Mouse (Mus musculus): ENCODE data around the gene Baz2b.

Gene Baz2b

DNA sequence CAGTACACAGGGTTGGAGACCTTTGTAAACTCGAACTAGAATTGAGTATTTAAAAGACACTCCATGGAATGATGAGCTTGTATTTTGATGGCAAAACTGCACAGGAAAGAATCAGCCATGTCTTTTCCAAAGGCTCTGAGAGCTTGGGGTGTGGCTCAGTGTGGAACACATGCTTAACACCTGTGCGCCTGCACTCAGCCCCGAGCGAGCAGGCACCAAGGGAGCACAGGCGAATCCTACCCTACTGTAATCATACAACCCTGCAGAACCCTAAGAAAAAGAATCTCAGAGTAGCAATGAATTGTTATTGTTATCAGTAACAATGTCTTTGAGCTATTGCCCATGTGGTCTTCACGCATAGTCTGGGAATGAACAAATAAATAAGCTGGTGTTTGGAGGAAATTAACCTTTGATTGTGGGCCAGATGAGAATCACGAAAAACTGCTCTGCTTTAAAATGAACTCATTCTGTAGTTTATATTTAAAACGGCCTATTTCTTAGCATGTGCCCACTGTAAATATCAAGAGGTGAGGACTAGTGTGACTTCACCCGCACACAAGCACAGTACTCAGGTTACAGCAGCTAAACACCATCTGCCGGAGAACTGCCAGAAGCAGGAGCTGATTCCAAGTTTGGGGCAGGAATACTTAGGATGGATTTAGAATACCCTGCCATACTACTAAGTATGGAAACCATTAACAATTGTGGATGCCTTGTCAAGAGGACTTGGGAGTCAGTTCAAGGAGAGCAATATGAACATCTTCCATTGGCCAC, 77.2 kb downstream of the Baz2b start:
- DNase-seq (ENCODE audit: low spot score in 2 of 2), result no peak

DNA sequence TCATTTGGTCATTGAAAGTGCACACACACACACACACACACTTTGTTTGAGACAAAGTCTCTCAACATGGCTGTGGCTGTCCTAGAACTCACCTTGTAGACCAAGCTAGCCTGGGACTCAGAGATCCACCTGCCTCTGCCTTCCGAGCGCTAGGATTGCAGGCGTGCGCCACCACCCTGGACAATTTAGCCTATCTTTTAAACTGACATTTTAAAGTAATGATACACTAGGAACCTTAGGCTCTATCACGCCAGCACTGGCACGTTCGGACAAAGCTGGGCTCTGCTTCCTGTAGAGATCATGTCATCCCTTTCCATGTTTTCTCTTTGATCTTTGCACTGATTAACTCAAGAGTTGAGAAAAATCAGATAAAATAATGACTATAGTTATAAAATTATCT, 81.0 kb downstream of the Baz2b start:
- no peak for DNase-seq (ENCODE audit: low spot score in 2 of 2)

DNA sequence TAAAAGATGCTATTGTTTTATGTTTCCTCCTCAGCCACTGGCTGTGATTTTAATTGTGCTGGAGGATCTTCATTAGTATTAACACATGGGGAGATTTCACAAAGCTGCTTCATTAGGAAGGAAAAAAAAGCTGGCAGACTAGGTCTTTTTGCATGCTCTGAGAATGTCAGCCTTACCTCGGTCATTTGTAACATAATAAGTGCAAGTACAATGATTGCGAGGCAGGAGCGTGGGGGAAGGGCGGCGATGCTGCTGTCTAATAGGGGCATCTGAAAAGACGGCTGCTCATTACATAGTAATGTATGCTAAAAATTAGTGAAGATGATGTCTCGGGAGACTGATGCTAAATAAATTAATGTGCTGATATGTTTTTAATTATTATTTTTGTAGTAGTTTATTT, 82.8 kb downstream of the Baz2b start:
- no peak for DNase-seq (ENCODE audit: low spot score in 2 of 2)

DNA sequence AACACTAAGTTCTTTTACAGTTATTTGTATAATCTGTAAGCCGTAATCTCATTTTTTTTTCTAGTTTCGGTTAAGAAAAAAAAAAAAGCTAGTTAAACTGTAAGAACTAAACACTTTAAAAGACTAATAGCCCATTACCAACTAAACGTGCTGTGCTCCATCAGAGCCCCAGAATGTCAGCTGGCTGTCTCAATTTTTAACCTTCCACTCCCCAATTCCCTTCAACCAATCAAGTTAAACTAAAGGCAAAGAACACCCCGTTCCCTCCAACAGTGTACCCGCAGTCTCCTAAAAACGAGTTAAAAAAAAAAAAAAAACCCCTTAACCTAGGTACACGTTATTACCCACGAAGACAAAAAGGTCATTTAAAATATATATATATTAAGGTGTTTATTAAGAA, 83.3 kb downstream of the Baz2b start:
- DNase-seq (ENCODE audit: low spot score in 2 of 2), result no peak

DNA sequence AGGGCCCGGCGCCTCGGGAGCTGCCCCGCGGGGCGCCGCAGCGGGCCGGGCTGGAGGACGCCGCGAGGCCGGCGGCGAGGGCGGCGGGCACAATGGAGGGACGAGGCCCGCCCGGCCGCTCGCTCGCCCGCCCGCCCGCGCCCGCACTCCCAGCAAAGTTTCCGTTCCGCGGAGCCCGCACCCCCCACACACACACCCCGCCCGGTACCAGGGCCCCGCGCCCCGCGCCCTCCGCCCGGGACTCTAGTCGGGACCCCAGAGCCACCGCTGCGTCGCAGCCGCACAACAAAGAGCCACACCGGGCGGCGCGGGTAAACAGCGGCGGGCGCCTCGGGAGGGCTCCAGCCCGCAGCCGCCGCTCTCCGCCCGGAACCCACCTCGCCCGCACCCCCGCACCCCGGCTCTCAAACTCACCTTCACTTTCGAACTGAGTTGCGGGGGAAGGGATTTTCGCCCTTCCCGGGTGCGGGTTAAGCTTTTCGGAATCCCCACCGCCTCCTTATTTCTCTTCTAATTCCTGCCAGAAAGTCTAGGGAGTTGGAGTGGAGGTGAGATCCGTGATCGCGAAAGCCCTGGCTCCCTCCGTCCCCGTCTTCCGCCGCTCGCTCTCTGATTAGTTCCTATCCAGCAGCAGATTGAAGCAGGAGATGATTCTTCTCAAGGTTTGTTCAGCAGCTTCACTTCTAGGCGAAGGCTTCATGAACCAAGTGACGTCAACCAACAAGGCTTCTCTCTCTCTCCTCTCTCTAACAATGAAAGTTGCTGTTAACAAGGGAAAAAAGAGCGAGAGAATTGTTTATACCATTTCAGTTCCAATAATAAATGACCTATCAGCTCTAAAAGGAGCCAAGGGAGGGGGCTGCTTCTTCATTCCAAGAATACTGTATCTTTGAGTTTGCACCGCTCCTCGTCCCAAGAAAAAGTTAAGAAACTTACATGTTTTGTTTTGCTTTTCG, 84.3 kb downstream of the Baz2b start:
- peak; percentile 34 to 47 for DNase-seq (ENCODE audit: low spot score in 2 of 2)

DNA sequence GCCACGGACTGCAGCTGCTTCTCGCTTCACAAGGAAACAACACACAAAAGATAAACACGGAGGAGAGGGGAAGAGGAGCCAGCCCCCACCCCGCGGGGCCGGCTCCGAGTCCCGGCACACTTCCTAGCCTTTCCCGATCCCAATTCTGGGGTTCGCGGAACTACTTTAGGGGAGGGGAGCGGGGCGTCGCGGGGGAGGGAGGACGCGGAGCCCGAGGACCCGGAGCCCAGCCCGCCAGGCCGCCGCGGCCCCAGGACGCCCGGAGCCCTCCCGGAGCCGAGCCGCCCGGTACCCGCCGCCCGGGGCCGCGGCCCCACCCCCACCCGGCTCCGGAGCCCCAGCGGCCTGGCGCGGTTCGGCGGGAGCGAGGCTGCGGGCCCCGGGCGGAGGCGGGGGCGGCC, 85.0 kb downstream of the Baz2b start:
- peak; percentile 22 to 47 for DNase-seq (ENCODE audit: low spot score in 2 of 2)

DNA sequence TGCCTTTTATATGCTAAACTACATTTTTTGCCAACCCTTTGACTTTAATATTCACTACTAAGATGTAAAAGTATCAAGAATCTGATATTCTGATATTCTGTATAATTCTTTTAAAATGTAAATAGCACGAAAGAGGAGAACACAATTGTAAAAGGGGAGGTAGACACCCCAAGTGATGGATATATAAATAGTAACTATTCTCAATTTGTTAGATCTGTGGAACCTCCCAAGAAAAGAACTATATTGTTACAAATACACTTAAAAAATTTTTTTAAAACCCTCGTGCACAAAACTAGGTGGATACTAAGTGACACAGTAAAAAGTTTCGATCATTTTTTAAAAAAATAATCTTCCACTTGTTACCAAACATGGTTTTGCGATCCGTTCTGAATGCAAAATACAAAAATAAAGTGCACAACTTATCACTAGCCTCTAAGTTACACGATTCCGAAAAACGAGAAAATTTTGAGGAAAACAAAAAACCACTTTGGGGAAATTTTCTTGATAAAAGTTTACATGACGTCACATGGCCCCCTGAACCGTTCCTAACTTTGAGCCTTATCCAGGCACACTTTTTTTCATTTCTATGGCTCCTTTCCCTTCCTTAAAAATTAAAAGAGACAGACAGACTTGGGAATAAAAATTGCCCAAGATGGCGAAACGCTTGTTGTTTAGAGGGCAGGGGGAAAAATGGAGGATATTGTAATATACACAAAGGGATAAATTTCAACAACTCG, 85.6 kb downstream of the Baz2b start:
- DNase-seq (ENCODE audit: low spot score in 2 of 2), result no peak

DNA sequence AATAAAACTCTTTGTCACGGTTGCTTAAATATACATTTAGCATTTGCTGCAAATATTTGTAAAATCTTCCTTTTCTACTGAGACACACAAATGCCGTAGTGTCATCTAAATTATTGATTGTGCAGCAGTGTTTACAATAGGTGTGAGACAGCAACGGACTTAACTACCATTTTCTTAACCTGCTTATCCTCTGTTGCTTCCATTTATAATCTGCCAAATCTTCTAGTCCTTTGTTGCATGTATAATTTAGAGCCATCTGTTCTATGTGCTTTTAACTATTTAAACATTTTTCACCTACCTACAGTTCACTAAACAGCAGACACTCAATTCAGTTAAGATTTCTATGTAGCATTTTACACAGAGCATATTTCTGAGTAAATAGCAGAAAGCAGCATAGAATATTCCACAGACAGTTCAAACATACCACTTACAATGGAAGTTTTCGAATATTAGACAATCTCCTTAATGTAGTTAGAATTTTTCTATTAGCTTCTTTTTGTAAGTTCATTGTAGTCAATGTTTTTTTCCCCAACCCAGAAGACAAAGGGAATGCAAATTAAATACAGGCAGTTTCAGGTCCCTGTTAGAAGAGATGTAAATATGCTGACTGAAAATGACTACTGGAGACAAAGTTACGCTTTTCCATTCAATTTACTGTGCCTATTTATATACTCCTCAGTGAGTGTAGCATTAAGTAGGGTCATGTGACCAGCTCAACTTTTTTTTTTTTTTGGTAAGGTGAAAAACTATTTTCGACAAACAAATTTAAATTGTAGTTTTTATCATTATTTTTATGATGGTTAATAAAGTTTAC, 86.4 kb downstream of the Baz2b start:
- no peak for DNase-seq (ENCODE audit: low spot score in 2 of 2)

DNA sequence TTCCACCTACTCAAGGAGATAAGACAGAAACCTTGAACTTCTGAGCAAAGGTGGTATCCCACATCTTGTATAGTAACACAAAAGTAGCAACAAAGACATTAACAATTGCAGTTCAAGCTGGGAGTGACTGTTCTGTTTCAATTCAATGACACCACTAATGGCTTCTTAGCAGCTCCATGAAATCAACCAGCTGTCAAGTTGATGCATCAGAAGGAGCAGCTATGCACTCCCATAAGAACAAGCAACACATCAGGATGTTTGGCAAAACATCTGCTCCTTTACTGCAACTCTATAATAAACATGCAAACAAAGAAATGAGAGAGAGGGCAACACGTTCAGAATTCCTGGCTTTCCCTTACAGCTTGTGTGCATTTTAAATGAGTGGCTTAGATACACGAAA, 87.5 kb downstream of the Baz2b start:
- no peak for DNase-seq (ENCODE audit: low spot score in 2 of 2)

DNA sequence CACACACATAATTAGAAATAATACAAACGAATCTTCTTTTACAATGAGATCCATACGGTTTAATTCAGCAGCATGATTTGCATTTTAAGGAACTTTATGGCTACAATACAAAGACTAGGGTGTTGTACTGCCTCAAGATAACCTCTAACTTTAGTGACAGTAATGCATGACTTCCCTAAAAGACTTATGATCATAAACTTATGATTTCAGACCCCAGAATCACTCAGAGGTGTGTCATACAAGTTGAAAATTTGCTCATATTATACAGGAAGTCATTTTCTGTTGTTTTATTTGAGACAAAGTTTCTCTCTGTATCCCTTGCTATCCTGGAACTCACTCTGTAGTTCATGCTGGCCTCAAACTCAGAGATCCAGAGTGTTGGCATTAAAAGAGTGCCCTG, 89.0 kb downstream of the Baz2b start:
- no peak for DNase-seq (ENCODE audit: low spot score in 2 of 2)

DNA sequence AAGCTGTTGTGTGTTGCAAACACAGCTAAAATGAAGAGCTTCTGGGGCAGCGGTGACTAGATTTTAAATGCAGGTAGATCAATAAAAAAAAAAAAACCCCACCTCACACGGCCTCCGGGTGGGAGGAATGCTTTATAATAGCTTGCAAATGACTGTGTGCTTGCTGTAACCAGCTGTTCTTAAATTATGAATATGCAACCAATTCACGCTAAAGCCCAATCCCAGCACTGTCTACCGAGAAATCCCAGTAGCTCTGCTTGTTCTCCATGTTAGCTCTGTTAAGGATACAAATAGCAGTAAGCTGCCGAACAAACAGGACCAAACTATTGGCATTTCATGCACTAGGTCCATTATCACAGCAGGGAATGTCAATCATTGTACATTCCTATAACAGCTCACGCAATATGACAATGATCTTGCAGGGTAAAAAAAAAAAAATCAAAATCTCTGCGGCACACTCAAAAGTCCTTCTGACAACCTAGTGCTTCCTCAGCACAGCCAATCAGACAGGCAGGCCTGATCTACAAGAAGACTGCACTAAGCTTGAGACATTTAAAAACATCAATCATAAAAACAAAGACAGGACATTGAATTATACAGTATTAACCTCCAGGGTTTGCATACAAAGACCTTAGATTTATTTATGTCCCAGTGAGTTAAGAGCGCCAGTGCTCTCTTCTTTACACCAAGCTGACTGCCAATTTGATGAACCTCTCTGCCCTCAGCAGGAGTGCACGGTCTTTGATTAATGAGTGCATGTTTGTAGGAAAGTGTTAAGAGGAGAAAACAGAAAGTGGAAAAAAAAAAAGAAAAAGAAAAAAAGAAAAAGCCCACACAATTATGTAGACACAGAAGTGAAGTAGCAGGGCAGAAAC, 90.7 kb downstream of the Baz2b start:
- DNase-seq (ENCODE audit: low spot score in 2 of 2), result no peak

DNA sequence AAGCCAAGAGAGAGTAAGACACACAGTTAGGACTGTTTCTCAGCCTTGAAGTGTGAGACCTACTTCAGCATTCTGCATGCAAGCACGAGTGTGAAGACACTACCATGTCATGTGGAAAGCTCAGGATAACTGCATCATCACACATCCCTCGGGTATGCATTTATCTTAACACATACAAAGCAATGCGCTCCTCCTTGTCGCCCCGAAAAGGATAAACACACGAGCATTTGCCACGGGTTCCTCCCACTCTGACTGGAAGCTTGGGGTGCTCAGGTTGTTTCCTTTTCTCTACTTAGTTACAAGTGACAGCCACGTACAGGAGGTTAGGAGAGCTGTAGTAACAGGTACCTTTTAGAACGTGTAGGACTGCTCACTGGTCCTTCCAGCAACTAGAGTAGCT, 91.8 kb downstream of the Baz2b start:
- no peak for DNase-seq (ENCODE audit: low spot score in 2 of 2)

DNA sequence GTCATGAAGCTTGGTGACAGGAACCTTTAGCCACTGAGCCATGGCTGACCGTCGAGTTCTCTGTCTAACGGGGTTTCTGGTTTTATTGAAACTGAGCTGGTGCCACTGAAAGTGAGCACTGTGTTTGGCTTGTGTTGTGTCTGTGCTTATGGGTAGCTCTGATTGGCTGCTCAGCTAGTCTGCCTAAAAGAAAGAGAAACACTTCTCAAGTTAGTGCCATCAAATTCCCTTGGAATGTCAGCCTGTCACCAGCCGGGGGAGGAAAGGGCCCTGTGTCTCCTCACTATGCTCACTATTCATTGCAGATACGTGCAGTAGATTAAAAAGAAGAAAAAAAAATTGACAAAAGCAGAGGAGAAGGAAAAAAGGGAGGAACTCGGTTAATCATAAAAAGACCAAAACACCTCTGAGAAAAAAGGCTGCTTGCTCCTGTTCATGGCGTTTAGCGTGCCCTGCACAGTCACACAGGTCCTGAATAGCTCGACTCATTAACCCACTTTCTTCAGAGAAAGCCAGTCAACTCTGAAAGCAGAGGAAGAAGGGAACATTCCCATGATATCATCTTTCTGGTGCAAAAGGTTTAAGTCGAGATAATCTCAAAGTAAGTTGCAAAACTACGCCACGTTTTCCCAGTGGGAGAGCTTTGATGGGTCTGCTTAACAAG, 93.6 kb downstream of the Baz2b start:
- no peak for DNase-seq (ENCODE audit: low spot score in 2 of 2)

DNA sequence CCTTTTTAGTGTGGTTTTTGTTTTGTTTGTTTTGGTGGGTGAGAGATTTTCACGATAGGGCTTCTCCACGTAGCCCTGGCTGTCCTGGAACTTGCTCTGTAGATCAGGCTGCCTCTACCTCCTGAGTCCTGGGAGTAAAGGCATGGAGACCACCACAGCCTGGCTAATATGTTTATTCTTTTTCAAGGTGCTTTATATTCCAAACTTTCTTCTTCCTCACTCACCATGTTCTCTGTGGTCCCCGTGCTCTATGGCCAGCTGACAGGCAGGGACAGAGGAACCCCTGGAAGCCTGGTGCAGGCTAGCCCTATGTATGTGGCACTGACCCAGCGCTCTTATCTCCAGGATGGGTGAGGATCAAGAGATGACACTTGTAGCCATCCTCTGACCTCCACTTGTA, 94.7 kb downstream of the Baz2b start:
- no peak for DNase-seq (ENCODE audit: low spot score in 2 of 2)

DNA sequence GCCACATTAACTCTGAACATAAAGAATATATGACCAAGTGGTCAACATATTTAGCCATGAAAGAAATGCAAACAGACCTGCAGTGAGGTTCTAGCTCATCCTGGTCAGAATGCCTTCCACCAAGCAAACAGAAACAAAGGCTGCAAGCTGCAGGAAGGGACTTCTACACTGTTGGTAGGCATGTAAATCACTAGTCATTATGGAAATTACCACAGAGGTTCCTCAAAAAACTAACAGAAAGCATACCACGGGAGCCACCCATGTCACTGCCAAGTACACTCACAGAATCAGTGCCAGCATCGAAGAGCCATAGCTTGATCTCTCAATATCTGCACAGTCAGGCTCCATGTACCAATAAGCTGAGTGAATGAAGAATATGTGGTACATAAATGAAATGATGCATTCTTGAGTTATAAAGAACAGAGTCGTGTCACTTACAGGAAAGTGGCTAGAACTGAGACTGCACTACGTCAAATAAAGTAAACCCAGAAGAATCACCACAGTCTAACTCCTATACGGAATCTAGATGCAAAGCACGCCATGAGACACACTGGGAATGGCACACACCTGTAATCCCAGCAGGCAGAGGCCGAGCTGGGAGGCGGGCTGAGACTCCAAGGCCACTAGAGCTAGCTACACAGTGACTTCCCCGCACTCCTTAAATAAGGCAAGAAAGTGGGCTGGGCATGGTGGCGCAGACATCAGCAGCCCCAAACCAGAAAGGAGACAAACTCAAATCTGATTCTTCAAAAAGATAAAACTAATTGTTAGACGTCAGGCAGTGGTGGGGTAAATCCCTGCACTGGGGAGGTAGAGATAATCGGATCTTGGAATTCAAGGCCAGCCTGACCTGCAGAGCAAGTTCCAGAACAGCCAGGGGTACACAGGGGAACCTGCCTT, 95.7 kb downstream of the Baz2b start:
- DNase-seq (ENCODE audit: low spot score in 2 of 2), result no peak

DNA sequence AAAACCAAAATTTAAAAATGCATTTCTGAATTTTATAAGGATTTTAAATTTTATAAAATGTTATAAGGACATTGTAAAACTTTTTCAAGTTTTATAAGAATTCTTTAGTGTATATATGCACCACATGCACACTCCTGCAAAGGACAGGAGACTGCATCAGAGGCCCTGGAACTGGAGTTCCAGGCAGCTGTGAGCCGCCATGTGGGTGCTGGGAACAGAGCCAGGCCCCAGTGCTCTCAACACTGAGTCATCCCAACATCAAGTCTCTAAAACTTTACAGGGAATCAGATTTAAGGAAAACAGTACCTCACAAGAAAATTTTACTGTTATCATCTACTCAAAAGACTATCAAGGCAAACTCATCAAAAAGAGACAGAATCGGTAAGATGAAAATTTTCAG, 97.5 kb downstream of the Baz2b start:
- no peak for DNase-seq (ENCODE audit: low spot score in 2 of 2)

DNA sequence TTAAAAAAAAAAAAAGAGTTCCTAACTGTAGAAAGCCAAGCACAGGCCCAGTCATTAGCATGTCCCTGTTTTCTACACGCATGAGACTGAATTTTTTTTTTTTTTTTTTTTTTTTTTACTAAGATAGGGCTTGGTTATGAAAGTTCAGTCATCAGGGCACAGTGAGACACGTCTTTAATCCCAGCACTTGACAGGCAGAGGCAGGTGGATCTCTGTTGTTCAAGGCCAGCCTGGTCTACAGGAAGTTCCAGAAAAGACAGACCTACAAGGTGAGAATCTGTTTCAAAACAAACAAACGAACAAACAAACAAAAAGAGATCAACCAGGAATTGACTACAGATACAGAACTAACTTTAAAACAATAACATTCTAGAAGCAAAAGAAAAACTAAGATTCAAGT, 100.6 kb downstream of the Baz2b start:
- DNase-seq (ENCODE audit: low spot score in 2 of 2), result no peak

DNA sequence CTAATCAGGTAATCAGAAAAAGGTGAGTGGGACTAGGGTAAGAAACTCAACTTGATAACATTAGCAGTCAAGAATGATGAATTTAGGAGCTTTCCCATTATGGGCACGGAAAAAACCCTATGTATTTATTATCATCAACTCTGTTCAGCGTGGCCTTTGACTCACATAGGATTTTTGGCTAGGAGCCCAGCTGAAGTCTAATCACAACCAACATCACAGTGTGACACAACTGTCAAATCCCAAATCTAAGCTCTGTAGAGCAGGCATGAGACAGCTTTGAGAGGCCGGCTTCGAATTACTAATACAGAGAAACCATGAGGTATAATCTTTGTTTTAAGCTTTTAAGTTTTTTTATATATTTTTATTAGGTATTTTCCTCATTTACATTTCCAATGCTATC, 113.0 kb downstream of the Baz2b start:
- DNase-seq (ENCODE audit: low spot score in 2 of 2), result no peak

DNA sequence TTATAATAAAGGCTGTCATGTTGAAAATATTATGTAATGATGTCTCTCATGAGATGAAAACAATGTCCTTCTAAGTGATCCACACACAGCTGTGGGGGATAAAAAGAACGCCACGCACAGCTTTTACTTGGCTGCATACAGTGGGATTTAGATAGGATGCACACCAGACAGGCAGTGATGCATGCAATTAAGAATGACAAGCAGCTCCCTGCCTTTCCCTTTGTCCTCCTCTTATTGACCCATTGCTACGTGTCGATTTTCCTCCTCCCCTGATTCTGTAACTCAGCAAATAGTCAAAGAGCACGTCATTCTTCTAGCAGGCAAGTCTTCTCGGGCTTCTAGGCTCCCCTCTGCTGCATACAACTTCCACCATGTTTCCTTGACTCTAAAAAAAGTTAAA, 119.4 kb downstream of the Baz2b start:
- DNase-seq (ENCODE audit: low spot score in 2 of 2), result no peak

All from spleen, postnatal 14 days (tissue).